Mouse (Mus musculus) hindbrain, embryonic 12.5 days (tissue): ENCODE results near the gene Slc29a2. TPM values are rescaled to one million over a fixed set of nuclear protein-coding genes. Genes with fewer than 3 reads are reported as not detected.

ENCODE experiments used
- polyA plus RNA-seq: library from polyadenylated mRNA; unstranded; fragments of >200 nt; fragmentation: Nextera tagmentation; extraction: Ambion mirVana; gene quantifications from 2 replicates; pipeline ENCODE4 v1.2.1, GENCODE M21; 2016

Gene Slc29a2
- polyA plus RNA-seq, 1 experiment from 2014 or later: 5.3 TPM

Other genes starting within 250 kb of the Slc29a2 start
- gene Rbm4, start 230.0 kb upstream of the Slc29a2 start, polyA plus RNA-seq: 88.8 and 94.8 TPM in 2 replicates
- gene Gm21992, start 212.2 kb upstream of the Slc29a2 start, polyA plus RNA-seq: 41.5 and 42.9 TPM in 2 replicates
- 96.0 and 97.9 TPM in 2 replicates for gene Rbm14, start 212.2 kb upstream of the Slc29a2 start, polyA plus RNA-seq
- gene Ccs, start 184.5 kb upstream of the Slc29a2 start, polyA plus RNA-seq: 42.7 and 46.4 TPM in 2 replicates
- gene Ccdc87, start 184.5 kb upstream of the Slc29a2 start, polyA plus RNA-seq: 0.35 and 0.40 TPM in 2 replicates
- gene Ctsf, start 168.7 kb upstream of the Slc29a2 start, polyA plus RNA-seq: 56.3 and 57.4 TPM in 2 replicates
- gene Actn3, start 146.0 kb upstream of the Slc29a2 start, polyA plus RNA-seq: 2.6 and 4.2 TPM in 2 replicates
- gene Zdhhc24, start 145.2 kb upstream of the Slc29a2 start, polyA plus RNA-seq: 21.1 and 21.4 TPM in 2 replicates
- 7.2 and 9.8 TPM in 2 replicates for gene Bbs1, start 117.2 kb upstream of the Slc29a2 start, polyA plus RNA-seq
- gene Dpp3, start 95.6 kb upstream of the Slc29a2 start, polyA plus RNA-seq: 167 TPM in 2 replicates
- gene Peli3, start 80.7 kb upstream of the Slc29a2 start, polyA plus RNA-seq: 6.5 and 6.7 TPM in 2 replicates
- gene Mrpl11, start 61.7 kb upstream of the Slc29a2 start, polyA plus RNA-seq: 116 and 124 TPM in 2 replicates
- 0.08 and 0.10 TPM in 2 replicates for gene Npas4, start 33.5 kb upstream of the Slc29a2 start, polyA plus RNA-seq
- gene B4gat1, start 15.0 kb downstream of the Slc29a2 start, polyA plus RNA-seq: 43.8 and 48.7 TPM in 2 replicates
- gene AC124502.3, start 15.0 kb downstream of the Slc29a2 start, polyA plus RNA-seq: 2.5 and 4.0 TPM in 2 replicates
- gene Brms1, start 17.5 kb downstream of the Slc29a2 start, polyA plus RNA-seq: 56.9 and 61.2 TPM in 2 replicates
- 1.4 and 1.6 TPM in 2 replicates for gene Rin1, start 26.6 kb downstream of the Slc29a2 start, polyA plus RNA-seq
- gene Cd248, start 44.2 kb downstream of the Slc29a2 start, polyA plus RNA-seq: 32.0 and 41.9 TPM in 2 replicates
- 1.5 and 2.4 TPM in 2 replicates for gene Tmem151a, start 61.7 kb downstream of the Slc29a2 start, polyA plus RNA-seq
- gene Yif1a, start 64.7 kb downstream of the Slc29a2 start, polyA plus RNA-seq: 60.3 and 61.6 TPM in 2 replicates
- gene Cnih2, start 74.7 kb downstream of the Slc29a2 start, polyA plus RNA-seq: 213 and 216 TPM in 2 replicates
- 239 and 242 TPM in 2 replicates for gene Rab1b, start 83.2 kb downstream of the Slc29a2 start, polyA plus RNA-seq
- gene Klc2, start 94.7 kb downstream of the Slc29a2 start, polyA plus RNA-seq: 56.1 and 67.3 TPM in 2 replicates
- 36.6 and 38.8 TPM in 2 replicates for gene Pacs1, start 249.3 kb downstream of the Slc29a2 start, polyA plus RNA-seq